Mouse (Mus musculus): ENCODE data around the gene 2210010C04Rik.

The 2210010C04Rik gene

GRCm38 (mm10) chr6:41035409-41035808 lies at the start of gene 2210010C04Rik:
Gene 2210010C04Rik (minus strand): TSS chr6:41035509.
- no peak for DNase-seq (ENCODE audit: low spot score)

GRCm38 (mm10) chr6:41080121-41080520 lies 44.8 kb upstream of the 2210010C04Rik start:
- DNase-seq (ENCODE audit: low spot score): no peak

DNA sequence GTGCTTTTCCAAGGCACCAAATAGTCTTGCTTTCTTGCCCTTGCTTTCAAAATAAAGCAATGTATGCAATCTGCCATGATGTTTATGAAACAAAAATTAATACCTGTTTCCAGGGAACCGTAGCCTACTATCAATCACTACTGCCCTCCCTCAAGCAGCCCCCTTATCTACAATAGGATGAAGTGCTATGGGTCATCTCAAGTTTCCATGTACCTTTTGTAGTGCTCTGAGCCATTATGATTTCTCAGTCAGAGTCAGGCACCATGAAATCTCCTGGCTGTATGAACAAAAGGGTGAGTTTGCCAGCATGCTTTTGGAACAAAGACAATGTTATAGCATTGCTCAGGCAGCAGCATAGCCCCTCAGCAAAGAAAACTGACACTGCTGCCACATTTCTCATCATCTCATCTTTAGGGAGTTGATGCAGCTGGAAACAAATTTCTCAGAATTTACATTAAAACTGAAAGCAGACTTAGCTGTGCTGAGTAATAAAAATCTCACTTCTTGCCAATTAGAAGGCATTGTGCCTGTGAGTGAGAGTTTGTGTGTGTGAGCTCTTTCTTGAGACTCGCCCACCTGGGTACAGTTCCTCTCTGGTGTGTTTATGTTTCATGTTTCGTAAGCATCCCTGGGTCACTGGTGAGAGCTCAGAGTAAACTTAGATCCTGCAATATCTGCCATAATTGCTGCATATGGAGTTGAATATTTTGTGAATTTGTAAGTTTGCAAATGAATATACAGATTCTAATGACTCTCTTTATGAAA lies 43.4 kb upstream of the 2210010C04Rik start:
- DNase-seq (ENCODE audit: low spot score): no peak

DNA sequence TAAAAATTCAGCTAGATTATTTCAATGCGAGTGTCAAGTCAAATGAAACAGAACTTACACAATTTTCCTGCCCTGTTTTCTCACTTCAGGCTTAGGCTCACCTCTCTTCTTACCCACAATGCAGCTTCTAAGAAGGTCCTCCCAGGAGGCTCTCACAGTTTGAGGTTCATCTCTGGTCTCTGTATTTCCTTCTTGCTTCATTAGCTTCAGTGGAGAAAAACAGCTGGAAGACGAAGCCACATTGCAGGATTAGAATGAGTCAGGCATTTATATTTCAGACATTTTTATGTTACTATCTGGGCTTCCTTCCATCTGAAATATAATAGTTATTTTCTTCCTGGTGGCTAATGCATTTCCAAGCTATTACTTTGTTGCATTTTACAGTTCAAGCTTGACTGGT lies 40.4 kb upstream of the 2210010C04Rik start:
- no peak for DNase-seq (ENCODE audit: low spot score)

- no peak for DNase-seq (ENCODE audit: low spot score)
Measured at GRCm38 (mm10) chr6:41063332-41063731, 28.0 kb upstream of the 2210010C04Rik start.

DNA sequence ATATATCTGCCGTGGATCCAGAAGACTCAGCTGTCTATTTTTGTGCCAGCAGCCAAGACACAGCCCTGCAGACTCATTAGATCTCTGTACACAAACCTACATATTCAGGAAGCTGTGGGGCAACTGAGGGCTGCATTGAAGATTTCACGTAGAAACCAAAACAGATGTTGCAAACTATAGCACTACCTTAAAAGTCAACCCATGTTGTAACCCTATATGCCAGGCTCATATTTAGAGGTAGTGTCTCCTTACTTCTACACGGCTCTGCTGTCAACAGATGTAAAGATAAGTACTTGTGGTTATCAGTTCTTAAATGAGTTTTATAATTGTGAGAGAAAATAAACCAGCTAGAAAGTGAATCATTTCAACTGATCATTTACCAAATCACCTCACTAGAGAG lies 27.4 kb upstream of the 2210010C04Rik start:
- no peak for DNase-seq (ENCODE audit: low spot score)

- no peak for DNase-seq (ENCODE audit: low spot score)
Measured at GRCm38 (mm10) chr6:41062081-41062480, 26.8 kb upstream of the 2210010C04Rik start.

- no peak for DNase-seq (ENCODE audit: low spot score)
Measured at GRCm38 (mm10) chr6:41061085-41061484, 25.8 kb upstream of the 2210010C04Rik start.

DNA sequence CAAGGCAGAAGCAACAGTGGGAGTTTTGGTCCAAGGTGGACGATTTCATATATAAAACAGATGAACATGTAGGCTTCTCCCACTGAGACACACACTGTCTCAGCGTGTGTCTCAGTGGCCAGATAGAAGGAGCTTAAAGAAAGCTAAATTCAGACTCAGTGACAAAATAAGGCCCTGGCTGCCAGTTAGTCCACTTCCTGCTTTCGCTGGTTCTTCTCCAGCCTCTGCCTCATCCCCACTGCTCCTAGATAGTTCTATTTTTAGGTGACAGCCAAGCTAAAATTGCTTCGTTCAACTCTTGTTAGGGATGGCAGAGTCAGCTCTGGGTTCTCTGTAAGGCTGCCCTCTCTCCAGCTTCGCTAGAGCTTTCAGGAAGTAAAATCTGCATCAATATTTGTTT lies 22.3 kb upstream of the 2210010C04Rik start:
- DNase-seq (ENCODE audit: low spot score): no peak

- no peak for DNase-seq (ENCODE audit: low spot score)
Measured at GRCm38 (mm10) chr6:41055581-41055980, 20.3 kb upstream of the 2210010C04Rik start.

DNA sequence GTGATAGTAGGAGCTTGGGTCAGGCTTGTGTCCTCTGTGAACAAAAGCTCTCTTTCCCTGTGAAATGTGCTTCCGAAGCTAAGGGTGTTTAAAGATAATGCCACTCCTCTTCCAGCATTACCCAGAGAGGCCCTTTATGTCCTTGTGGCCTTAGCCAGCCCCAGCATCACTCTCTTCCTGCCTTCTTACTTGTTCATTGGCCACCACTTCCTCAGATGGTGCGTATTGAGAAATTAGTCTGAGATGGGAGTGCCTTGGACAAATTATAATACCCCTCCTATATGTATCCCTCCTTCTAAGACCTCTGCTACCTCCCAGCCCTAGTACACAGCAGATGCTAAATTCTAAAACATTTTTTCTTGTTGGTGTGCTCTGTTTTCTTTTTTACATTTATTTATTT lies 19.1 kb upstream of the 2210010C04Rik start:
- no peak for DNase-seq (ENCODE audit: low spot score)

- no peak for DNase-seq (ENCODE audit: low spot score)
Measured at GRCm38 (mm10) chr6:41051824-41052223, 16.5 kb upstream of the 2210010C04Rik start.

- DNase-seq (ENCODE audit: low spot score): no peak
Measured at GRCm38 (mm10) chr6:41048602-41049001, 13.3 kb upstream of the 2210010C04Rik start.

GRCm38 (mm10) chr6:41047961-41048360 lies 12.7 kb upstream of the 2210010C04Rik start:
- no peak for DNase-seq (ENCODE audit: low spot score)

DNA sequence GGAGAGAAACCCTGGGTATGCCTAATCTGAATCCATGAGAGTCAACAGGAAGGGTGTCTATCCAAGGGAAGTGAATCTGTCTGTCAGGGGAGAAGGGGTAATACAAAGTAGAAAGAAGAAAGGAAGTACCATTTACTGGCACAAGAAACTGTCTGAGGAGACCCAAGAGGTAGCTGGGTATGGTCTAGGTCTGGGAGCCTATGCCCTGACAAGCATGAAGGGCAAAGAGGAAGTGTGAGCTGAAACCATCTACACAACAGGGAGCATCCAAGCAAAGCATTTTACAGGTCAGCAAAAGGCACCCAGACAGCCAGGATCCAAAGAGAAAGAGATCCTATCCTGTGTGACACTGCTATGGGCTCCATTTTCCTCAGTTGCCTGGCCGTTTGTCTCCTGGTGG lies 11.9 kb upstream of the 2210010C04Rik start:
- no peak for DNase-seq (ENCODE audit: low spot score)

- no peak for DNase-seq (ENCODE audit: low spot score)
Measured at GRCm38 (mm10) chr6:41046553-41046952, 11.2 kb upstream of the 2210010C04Rik start.

DNA sequence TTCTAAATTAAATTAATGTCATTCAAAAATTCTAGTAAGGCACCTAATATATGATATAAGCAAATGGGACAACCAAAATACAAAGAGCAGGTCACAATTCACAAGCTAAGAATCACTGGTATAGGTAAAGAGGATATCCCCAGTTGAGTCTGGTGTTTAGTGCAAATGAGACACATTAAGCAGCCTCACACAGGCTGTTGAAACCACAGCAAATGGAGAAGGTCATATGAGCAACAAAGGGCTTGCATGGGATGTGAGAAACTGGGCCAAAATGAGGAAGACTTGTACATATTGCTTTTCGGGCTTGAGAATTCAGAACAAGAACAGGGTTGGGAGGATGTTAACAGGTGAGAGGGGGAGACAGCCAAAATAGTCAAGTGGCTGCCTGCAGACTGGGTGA lies 9.4 kb upstream of the 2210010C04Rik start:
- DNase-seq (ENCODE audit: low spot score): no peak

DNA sequence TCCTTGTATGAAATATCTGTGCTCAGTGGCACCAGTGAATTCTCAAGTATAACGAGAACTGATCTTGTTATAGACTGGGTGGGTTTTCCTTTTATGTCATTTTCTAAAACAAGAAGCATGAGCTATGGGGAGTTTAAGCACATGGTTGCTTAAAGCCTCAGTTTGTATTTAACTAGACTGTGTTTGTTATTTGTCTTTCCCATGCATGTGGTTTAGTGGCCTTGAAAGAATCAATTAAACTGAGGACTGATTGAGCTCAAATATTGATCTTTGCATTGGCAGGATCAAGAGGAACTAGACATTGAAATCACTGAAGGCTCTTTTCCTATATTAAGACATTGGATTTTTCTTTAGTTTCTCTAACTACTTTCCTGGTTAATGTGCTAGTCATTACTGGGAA lies 9.0 kb upstream of the 2210010C04Rik start:
- no peak for DNase-seq (ENCODE audit: low spot score)

DNA sequence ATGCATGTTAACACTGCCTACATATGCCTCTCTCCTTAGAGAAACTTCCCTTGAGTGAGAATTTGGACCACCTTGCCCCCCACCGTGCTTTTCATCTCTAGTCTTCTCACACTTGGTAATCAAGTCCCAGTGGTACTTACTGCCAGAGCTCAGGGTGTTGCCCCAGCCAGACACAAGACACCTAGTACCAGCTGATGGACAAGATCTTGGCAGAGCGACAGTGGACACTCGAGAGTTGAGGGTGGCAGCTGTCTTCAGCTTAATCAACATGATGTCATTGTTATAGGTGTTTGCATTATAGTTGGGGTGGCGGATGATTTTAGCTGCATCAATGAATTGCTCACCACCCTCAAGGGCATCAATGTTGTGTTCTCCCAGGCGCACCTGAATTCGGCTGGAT lies 2.5 kb downstream of the 2210010C04Rik start:
- DNase-seq (ENCODE audit: low spot score): no peak

DNA sequence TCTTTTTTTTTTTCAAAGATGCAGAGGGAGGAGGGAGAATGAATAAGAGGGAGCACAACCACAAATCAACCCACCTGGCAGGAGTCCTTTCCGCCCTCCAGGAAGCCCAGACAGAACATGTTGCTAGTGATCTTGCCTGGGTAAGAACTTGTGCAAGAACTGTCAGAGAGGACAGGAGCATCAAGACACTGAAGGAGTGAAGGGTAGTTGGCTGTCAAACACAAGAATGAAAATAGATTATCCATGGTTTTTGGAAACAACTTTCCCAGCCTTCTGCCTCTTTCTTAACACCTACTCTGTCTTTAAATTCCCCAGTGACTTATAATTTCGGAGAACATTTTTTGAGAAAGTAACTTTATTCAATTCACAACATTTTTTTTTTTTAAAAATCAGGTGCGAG lies 3.1 kb downstream of the 2210010C04Rik start:
- no peak for DNase-seq (ENCODE audit: low spot score)

- DNase-seq (ENCODE audit: low spot score): no peak
Measured at GRCm38 (mm10) chr6:41030821-41031220, 4.5 kb downstream of the 2210010C04Rik start.

- no peak for DNase-seq (ENCODE audit: low spot score)
Measured at GRCm38 (mm10) chr6:41027053-41027452, 8.3 kb downstream of the 2210010C04Rik start.

GRCm38 (mm10) chr6:41025873-41026650 lies 9.2 kb downstream of the 2210010C04Rik start:
- DNase-seq (ENCODE audit: low spot score): no peak
